14 mouse cellular contexts compared by ENCODE assay signal in genomic region chr7:68183421-68183820, GRCm38 (mm10).
DNase-seq lines count a peak whose midpoint lies in the region; ATAC-seq and TF ChIP-seq lines count a peak whose summit lies in the region.
"Had no signal": no experiment of that assay in that cellular context is flagged by ENCODE, and none has a peak within 500 bp of the region (broad histone marks: within the 10 kb centered on the region; RNA-seq: fewer than 3 reads in every experiment).

No protein-coding gene starts in this region.

- no peak overlapping the region for H3K4me3 ChIP-seq in kidney, embryonic 16.5 days (ENCODE audit: low read length)
- no peak overlapping the region for H3K4me3 ChIP-seq in midbrain, embryonic 12.5 days
- no peak overlapping the region for H3K4me3 ChIP-seq in midbrain, postnatal 0 days (ENCODE audit: low read depth, low read length)
- H3K4me3 ChIP-seq in liver, embryonic 13.5 days (replicated peaks), result no peak overlapping the region
- no peak overlapping the region for H3K4me3 ChIP-seq in midbrain, embryonic 15.5 days
- H3K4me3 ChIP-seq: forebrain, embryonic 13.5 days; heart, embryonic 13.5 days; megakaryocyte, embryonic 14.5 days had no signal

- WGBS in kidney, embryonic 16.5 days, result 75% methylated on average over 10 of the region's 10 CpGs
- WGBS in midbrain, embryonic 12.5 days, result 92% methylated on average over 10 of the region's 10 CpGs
- 66% methylated on average over 10 of the region's 10 CpGs for WGBS in midbrain, postnatal 0 days
- 14% methylated on average over 10 of the region's 10 CpGs for WGBS in liver, embryonic 13.5 days (ENCODE audit: insufficient replicate concordance)
- 69% methylated on average over 10 of the region's 10 CpGs for WGBS in midbrain, embryonic 15.5 days

- no peak for ATAC-seq in kidney, embryonic 16.5 days (ENCODE audit: low FRiP score, low TSS enrichment)
- no peak for ATAC-seq in midbrain, embryonic 12.5 days (ENCODE audit: low FRiP score, low read depth)
- no peak for ATAC-seq in midbrain, postnatal 0 days (ENCODE audit: low FRiP score)
- ATAC-seq in liver, embryonic 13.5 days (ENCODE audit: low read depth), result peak; percentile 63
- no peak for ATAC-seq in midbrain, embryonic 15.5 days (replicated peaks)
- ATAC-seq: forebrain, embryonic 13.5 days; inflammation-experienced regulatory T-cells, adult 6 months had no signal

- 0 out of 2 replicates have a peak overlapping the region, but pooled peaks have one; percentile 31 for H3K27ac ChIP-seq in kidney, embryonic 16.5 days (ENCODE audit: low read length)
- H3K27ac ChIP-seq in midbrain, embryonic 12.5 days (replicated peaks), result peak overlapping the region; percentile 60
- H3K27ac ChIP-seq in midbrain, postnatal 0 days (ENCODE audit: low read depth, low read length), result no peak overlapping the region
- H3K27ac ChIP-seq in liver, embryonic 13.5 days, result no peak overlapping the region
- 0 out of 2 replicates have a peak overlapping the region, but pooled peaks have one; percentile 10 for H3K27ac ChIP-seq in midbrain, embryonic 15.5 days
- H3K27ac ChIP-seq: forebrain, embryonic 13.5 days; heart, embryonic 13.5 days had no signal

- no peaks in the 10 kb centered on the region for H3K27me3 ChIP-seq in kidney, embryonic 16.5 days (ENCODE audit: insufficient read depth, low read length)
- H3K27me3 ChIP-seq in midbrain, embryonic 12.5 days, result no peaks in the 10 kb centered on the region
- no peaks in the 10 kb centered on the region for H3K27me3 ChIP-seq in midbrain, postnatal 0 days (ENCODE audit: insufficient read depth, low read length)
- H3K27me3 ChIP-seq in liver, embryonic 13.5 days, result no peaks in the 10 kb centered on the region
- no peaks in the 10 kb centered on the region for H3K27me3 ChIP-seq in midbrain, embryonic 15.5 days (replicated peaks)
- H3K27me3 ChIP-seq: forebrain, embryonic 13.5 days; heart, embryonic 13.5 days; megakaryocyte, embryonic 14.5 days had no signal

- DNase-seq in kidney, adult 8-10 months, result no peak
- DNase-seq in midbrain, postnatal 0 days (ENCODE audit: low spot score), result no peak
- DNase-seq in liver, embryonic 13.5 days, result peak; percentile 9
- DNase-seq in gastrocnemius, postnatal 36 days, result no peak
- DNase-seq: cerebellum, adult 2 months; heart, adult 11 months; right cerebral cortex, postnatal 14 days had no signal

- H3K36me3 ChIP-seq in kidney, embryonic 16.5 days (ENCODE audit: insufficient read depth, low read length), result peaks cover 38% of the 10 kb centered on the region
- H3K36me3 ChIP-seq in midbrain, embryonic 12.5 days, result peaks cover 40% of the 10 kb centered on the region
- peaks cover 9% of the 10 kb centered on the region for H3K36me3 ChIP-seq in midbrain, postnatal 0 days (ENCODE audit: insufficient read depth, low read length)
- H3K36me3 ChIP-seq in liver, embryonic 13.5 days, result peaks cover 11% of the 10 kb centered on the region
- H3K36me3 ChIP-seq in midbrain, embryonic 15.5 days (replicated peaks), result peaks cover 14% of the 10 kb centered on the region; the same call in 1 of the 2 replicates

- H3K4me1 ChIP-seq in kidney, embryonic 16.5 days (ENCODE audit: insufficient read depth, low read length), result peaks cover 22% of the 10 kb centered on the region
- H3K4me1 ChIP-seq in midbrain, embryonic 12.5 days, result peaks cover 4% of the 10 kb centered on the region; the same call in 1 of the 2 replicates
- 0 out of 2 replicates have a peak, but pooled peaks cover 3% of the 10 kb centered on the region for H3K4me1 ChIP-seq in midbrain, postnatal 0 days (ENCODE audit: insufficient read depth, low read length)
- H3K4me1 ChIP-seq in liver, embryonic 13.5 days (replicated peaks), result peaks cover 31% of the 10 kb centered on the region
- H3K4me1 ChIP-seq in midbrain, embryonic 15.5 days, result peaks cover 9% of the 10 kb centered on the region
- H3K4me1 ChIP-seq: forebrain, embryonic 13.5 days had no signal

- no peak overlapping the region for H3K4me2 ChIP-seq in kidney, embryonic 16.5 days (replicated peaks; ENCODE audit: low read depth, low read length)
- H3K4me2 ChIP-seq in midbrain, embryonic 12.5 days (replicated peaks), result no peak overlapping the region
- H3K4me2 ChIP-seq in midbrain, postnatal 0 days (ENCODE audit: low read depth, low read length, poor library complexity, severe bottlenecking), result no peak overlapping the region
- H3K4me2 ChIP-seq in liver, embryonic 13.5 days, result peak overlapping the region; percentile 15; the same call in 1 of the 2 replicates
- H3K4me2 ChIP-seq in midbrain, embryonic 15.5 days, result no peak overlapping the region
- H3K4me2 ChIP-seq: forebrain, embryonic 13.5 days; heart, embryonic 13.5 days had no signal

- no peaks in the 10 kb centered on the region for H3K9me3 ChIP-seq in kidney, embryonic 16.5 days (ENCODE audit: low read length)
- H3K9me3 ChIP-seq in midbrain, embryonic 12.5 days, result no peaks in the 10 kb centered on the region
- H3K9me3 ChIP-seq in midbrain, postnatal 0 days (ENCODE audit: low read length), result no peaks in the 10 kb centered on the region
- no peaks in the 10 kb centered on the region for H3K9me3 ChIP-seq in liver, embryonic 13.5 days (replicated peaks)
- H3K9me3 ChIP-seq in midbrain, embryonic 15.5 days, result no peaks in the 10 kb centered on the region
- H3K9me3 ChIP-seq: forebrain, embryonic 13.5 days; heart, embryonic 13.5 days; megakaryocyte, embryonic 14.5 days had no signal

- no peak for TF ChIP-seq CTCF in midbrain, postnatal 0 days (IDR thresholded peaks at IDR 0.05)

- intact Hi-C loops in gastrocnemius, postnatal 36 days (cut with DNase I), result no loop called here

- no peak overlapping the region for H3K9ac ChIP-seq in kidney, embryonic 16.5 days (replicated peaks; ENCODE audit: low read length)
- no peak overlapping the region for H3K9ac ChIP-seq in midbrain, embryonic 12.5 days (replicated peaks)
- no peak overlapping the region for H3K9ac ChIP-seq in midbrain, postnatal 0 days (replicated peaks; ENCODE audit: low read length, poor library complexity, severe bottlenecking)
- no peak overlapping the region for H3K9ac ChIP-seq in liver, embryonic 13.5 days
- H3K9ac ChIP-seq in midbrain, embryonic 15.5 days, result no peak overlapping the region
- H3K9ac ChIP-seq: forebrain, embryonic 13.5 days; heart, embryonic 13.5 days had no signal

Comparison
In these comparisons a context has a peak if more than half of its experiments do, and no peak if none do; other contexts are left out.
1. H3K27ac ChIP-seq: peak in kidney, embryonic 16.5 days (single experiment), midbrain, embryonic 12.5 days (single experiment) and midbrain, embryonic 15.5 days (single experiment); none in midbrain, postnatal 0 days (single experiment) and liver, embryonic 13.5 days (single experiment).